Mouse (Mus musculus) olfactory bulb, adult 2 months (tissue): Measurements from ENCODE around the gene Obsl1.

Experiments
- CTCF ChIP-seq: fragments of 200-500 bp; IDR thresholded peaks from 2 replicates; pipeline ENCODE4 v1.5.1; 2012; ENCODE audit warnings: low read depth, mild to moderate bottlenecking, low read length, moderate library complexity; ENCODE audit not compliant: insufficient read depth
- POLR2A ChIP-seq: fragments of 200-500 bp; IDR thresholded peaks from 2 replicates; pipeline ENCODE4 v1.6.1; 2012; ENCODE audit warnings: mild to moderate bottlenecking, low read depth, low read length, moderate library complexity; ENCODE audit not compliant: insufficient read depth

GRCm38 (mm10) chr1:75533325-75534252, 27.3 kb upstream of the Obsl1 start:
- TF ChIP-seq CTCF = no peak
- no peak for TF ChIP-seq POLR2A
